Mouse (Mus musculus): ENCODE measurements around the gene Trim23. TPM values are rescaled to one million over a fixed set of nuclear protein-coding genes. Genes with fewer than 3 reads are reported as not detected.

Trim23 gene
- 17.2 and 17.8 TPM in 2 replicates for polyA plus RNA-seq (2015; fragmentation: Nextera tagmentation; extraction: Ambion mirVana)

DNA sequence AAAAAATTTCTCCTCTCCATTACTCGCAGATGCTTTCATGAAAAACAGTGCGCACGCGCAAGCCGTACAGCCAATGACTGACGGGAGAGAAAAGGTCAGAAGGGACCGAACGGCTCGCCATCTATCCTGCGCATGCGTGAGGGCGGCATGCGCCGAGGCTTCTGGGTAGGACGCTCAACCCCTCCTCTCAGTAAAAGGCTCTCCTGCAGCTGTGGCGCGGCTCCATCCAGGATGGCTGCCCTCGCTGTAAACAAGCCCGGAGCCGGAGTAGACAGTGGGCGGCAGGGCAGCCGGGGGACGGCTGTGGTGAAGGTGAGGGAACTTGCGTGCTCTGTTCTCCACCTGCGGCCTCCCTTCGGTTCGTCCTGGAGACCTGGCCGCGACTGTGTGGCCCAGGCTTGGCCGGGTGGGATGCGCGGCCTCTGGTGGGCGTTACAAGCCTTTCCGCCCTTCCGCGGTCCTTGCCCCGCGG is at the start of gene Trim23:
TSS of gene Trim23 (plus strand) at position 148 of the 472 bp plus-strand sequence.
- H3K4me2 ChIP-seq, result peak within 1 kb of the TSS; percentile 57
- WGBS, result under 1% methylated on average over 38 of the region's 38 CpGs
- peak within 1 kb of the TSS; percentile 88 for H3K27ac ChIP-seq
- H3K4me3 ChIP-seq, result peak within 1 kb of the TSS; percentile 95
- H3K27me3 ChIP-seq, result no peaks in the 10 kb centered on the region
- peaks cover 11% of the 10 kb centered on the region; the same call in 1 of the 2 replicates for H3K4me1 ChIP-seq
- H3K36me3 ChIP-seq, result peaks cover 10% of the 10 kb centered on the region
- peak within 1 kb of the TSS; percentile 87 for H3K9ac ChIP-seq
- H3K9me3 ChIP-seq, result no peaks in the 10 kb centered on the region
- ATAC-seq (ENCODE audit: insufficient number of reproducible peaks, low FRiP score, low TSS enrichment, low read depth), result peak; percentile 99

DNA sequence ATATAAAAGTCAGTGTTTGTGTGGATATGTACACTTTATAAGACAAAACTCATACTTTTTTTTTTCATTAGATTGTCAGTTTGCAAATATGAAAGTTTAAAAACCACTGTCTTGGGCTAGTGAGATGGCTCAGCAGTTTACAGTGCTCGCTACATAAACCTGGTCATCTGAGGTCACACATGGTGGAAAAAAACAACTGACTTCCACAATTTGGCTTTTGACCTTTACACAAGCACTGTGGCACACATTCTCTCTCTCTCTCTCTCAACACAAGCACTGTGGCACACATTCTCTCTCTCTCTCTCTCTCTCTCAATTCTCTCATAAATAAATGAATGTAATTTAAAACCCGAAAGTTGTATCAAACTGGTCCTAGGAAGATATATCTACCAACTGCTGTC is 46.0 kb upstream of the Trim23 start:
- no peak for ATAC-seq (ENCODE audit: insufficient number of reproducible peaks, low FRiP score, low TSS enrichment, low read depth)

DNA sequence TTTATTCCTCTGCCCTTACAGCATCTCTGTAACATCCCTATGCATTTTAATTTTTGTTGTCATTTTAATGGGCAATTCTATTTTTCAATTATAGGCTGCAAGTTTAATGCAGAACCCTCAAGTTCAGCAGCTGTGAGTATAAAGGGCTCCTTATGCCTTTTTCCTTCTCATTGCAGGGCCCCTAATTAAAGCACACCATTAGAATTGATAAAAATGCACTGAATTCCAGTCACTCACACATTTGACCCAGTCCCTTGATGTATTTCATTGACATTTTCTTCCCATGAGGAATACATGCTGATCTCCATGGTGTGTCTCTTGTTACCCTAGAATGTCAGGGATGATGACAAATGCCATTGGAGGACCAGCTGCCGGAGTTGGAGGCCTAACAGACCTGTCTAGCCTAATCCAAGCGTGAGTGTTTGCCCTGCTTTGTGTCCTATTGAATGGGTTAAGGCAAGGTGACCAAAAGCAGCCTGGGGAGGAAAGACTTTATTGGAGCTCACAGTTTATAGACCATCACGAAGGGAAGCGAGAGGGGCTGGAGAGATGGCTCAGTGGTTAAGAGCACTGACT is 44.0 kb upstream of the Trim23 start:
- H3K36me3 ChIP-seq, result peaks cover 24% of the 10 kb centered on the region
- H3K4me2 ChIP-seq, result no peak overlapping the region
- no peaks in the 10 kb centered on the region for H3K4me1 ChIP-seq
- ATAC-seq (ENCODE audit: insufficient number of reproducible peaks, low FRiP score, low TSS enrichment, low read depth), result no peak
- 81% methylated on average over 4 of the region's 4 CpGs for WGBS
- H3K27ac ChIP-seq, result no peak overlapping the region
- H3K9me3 ChIP-seq, result no peaks in the 10 kb centered on the region
- H3K4me3 ChIP-seq, result no peak overlapping the region
- H3K9ac ChIP-seq, result no peak overlapping the region
- no peaks in the 10 kb centered on the region for H3K27me3 ChIP-seq

More for the DNA sequence above, 46.0 kb upstream of the Trim23 start:
- no peak overlapping the region for H3K27ac ChIP-seq
- peaks cover 17% of the 10 kb centered on the region for H3K36me3 ChIP-seq
- 93% methylated on average over 2 of the region's 2 CpGs for WGBS
- H3K9ac ChIP-seq, result no peak overlapping the region
- H3K9me3 ChIP-seq, result no peaks in the 10 kb centered on the region
- no peaks in the 10 kb centered on the region for H3K4me1 ChIP-seq
- H3K4me3 ChIP-seq, result no peak overlapping the region
- no peak overlapping the region for H3K4me2 ChIP-seq
- H3K27me3 ChIP-seq, result no peaks in the 10 kb centered on the region

DNA sequence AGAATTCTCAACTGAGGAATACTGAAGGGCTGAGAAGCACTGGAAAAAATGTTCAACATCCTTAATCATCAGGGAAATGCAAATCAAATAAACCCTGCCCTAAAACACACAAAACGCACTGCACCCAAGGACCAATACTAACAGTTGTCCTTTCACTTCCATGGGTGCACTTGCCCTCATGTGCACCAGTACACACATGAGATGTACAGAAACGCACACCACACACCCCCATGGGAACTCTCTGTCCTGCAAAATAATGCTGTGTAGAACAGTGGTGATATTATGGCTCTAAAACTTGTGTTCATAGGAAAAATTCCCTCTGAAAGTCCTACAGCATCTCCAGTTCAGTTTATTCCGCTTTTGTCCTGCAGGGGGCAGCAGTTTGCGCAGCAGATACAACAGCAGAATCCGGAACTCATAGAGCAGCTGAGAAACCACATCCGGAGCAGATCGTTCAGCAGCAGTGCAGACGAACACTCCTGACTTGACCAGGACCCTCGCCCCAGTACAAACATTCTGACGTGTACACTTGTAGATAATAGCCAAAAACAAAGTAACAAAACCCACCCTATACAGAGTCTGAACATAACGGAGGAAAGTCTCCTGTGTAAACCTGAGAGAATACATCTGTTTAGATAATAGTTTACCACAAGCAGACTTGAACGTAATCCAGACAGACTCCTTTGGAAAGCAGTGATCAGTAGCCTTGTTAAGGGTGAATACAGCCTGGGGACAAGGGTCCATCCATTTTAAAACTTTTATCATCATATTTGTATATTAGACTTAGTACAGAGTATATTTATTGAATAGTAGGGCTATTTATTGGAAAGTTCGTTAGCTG is 39.0 kb upstream of the Trim23 start:
- Histone ChIP-seq H3K4me1 (no peaks in the 10 kb centered on the region), H3K27ac (no peak overlapping the region), H3K9me3 (no peaks in the 10 kb centered on the region), H3K4me2 (no peak overlapping the region), H3K4me3 (no peak overlapping the region), H3K36me3 (peaks cover 51% of the 10 kb centered on the region), H3K27me3 (no peaks in the 10 kb centered on the region), H3K9ac (no peak overlapping the region)
- WGBS, result 39% methylated on average over 13 of the region's 13 CpGs
- no peak for ATAC-seq (ENCODE audit: insufficient number of reproducible peaks, low FRiP score, low TSS enrichment, low read depth)

DNA sequence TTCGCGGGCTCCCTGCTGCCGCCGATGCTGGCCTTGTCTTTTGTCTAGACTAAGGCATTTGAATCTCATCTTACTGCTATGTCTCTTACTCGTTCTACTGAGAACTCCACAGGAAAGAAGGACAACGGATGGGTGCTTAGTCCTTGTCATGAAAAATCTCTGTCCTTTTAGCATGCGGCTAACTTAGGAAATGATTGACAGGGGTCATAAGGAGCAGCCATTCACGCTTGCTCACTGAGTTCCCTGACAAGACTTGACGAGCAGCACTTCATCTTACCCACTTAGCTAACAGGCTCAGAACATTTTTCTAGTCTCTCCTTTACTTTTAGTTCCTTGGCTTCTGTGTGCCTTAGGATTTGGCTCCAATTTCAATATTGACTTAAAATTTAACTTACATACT is 33.7 kb upstream of the Trim23 start:
- Histone ChIP-seq H3K9ac (no peak overlapping the region), H3K9me3 (no peaks in the 10 kb centered on the region), H3K4me1 (no peaks in the 10 kb centered on the region), H3K4me2 (no peak overlapping the region), H3K36me3 (peaks cover 82% of the 10 kb centered on the region), H3K27me3 (no peaks in the 10 kb centered on the region), H3K27ac (no peak overlapping the region), H3K4me3 (no peak overlapping the region)
- 90% methylated on average over 9 of the region's 9 CpGs for WGBS
- no peak for ATAC-seq (ENCODE audit: insufficient number of reproducible peaks, low FRiP score, low TSS enrichment, low read depth)

DNA sequence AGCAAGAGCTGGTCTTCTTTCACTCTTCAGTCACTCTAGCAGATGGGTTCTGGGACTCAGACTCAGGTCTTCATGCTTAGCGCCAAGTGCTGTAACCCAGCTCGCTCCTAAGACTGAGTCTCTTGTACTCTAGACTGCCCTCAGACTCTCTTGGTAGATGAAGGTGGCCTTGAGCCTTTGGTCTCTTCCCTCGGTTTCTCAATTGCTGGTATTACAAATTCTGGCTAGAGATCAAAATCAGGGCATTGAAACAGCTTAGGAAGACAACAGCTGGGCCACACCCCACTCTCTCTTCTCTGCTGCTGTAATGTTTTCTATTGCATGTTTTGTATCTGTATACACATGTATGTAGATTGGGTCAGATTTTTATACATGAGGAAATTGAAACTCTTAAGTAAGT is 33.0 kb upstream of the Trim23 start:
- Histone ChIP-seq H3K4me3 (no peak overlapping the region), H3K27me3 (no peaks in the 10 kb centered on the region), H3K27ac (no peak overlapping the region), H3K9ac (no peak overlapping the region), H3K4me1 (no peaks in the 10 kb centered on the region), H3K4me2 (no peak overlapping the region), H3K9me3 (no peaks in the 10 kb centered on the region), H3K36me3 (peaks cover 74% of the 10 kb centered on the region)
- ATAC-seq (ENCODE audit: insufficient number of reproducible peaks, low FRiP score, low TSS enrichment, low read depth), result no peak
- WGBS, result 94% methylated on average over 3 of the region's 3 CpGs

DNA sequence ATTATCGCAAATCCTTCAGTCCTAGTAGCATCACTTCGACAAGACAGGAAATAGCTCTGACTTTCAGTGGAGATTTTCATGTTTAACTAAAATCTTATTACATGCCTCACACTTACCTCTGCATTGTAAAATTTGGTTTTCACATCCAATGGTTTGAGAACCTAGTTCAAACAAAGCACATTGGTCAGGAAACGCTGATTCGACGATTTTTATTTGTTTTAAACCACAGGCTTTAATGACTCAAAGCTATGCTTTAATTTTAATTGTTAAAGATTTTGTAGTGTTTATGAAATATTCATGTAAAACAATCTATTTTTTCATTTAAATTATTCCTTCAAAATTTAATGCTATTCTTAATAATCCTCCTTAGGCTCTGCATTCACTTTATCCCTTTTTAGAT is 24.4 kb upstream of the Trim23 start:
- Histone ChIP-seq H3K4me2 (no peak overlapping the region), H3K4me1 (no peaks in the 10 kb centered on the region), H3K27ac (no peak overlapping the region), H3K9me3 (no peaks in the 10 kb centered on the region), H3K27me3 (no peaks in the 10 kb centered on the region), H3K9ac (no peak overlapping the region), H3K4me3 (no peak overlapping the region), H3K36me3 (peaks cover 38% of the 10 kb centered on the region)
- ATAC-seq (ENCODE audit: insufficient number of reproducible peaks, low FRiP score, low TSS enrichment, low read depth), result no peak
- WGBS, result 88% methylated on average over 5 of the region's 5 CpGs

DNA sequence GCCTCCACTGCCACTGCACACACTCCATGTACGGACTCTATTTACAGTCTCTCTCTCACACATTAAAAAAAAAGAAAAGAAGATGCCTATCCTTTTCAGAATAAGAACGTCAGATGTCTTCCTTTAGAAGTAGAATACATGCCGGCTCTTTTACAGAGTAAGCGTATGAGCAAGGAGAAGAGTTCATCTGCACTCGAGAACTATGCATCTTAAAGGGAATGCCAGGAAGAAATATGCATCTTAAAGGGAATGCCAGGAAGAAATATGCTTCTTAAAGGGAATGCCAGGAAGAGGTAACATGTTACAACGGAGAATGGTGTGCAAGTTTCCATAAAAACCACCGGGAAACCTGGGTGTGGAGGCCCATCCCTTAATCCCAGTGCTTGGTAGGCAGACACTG is 23.5 kb upstream of the Trim23 start:
- no peak overlapping the region for H3K9ac ChIP-seq
- H3K36me3 ChIP-seq, result peaks cover 42% of the 10 kb centered on the region
- H3K4me1 ChIP-seq, result no peaks in the 10 kb centered on the region
- H3K27me3 ChIP-seq, result no peaks in the 10 kb centered on the region
- 78% methylated on average over 7 of the region's 7 CpGs for WGBS
- H3K9me3 ChIP-seq, result no peaks in the 10 kb centered on the region
- no peak overlapping the region for H3K4me2 ChIP-seq
- no peak overlapping the region for H3K27ac ChIP-seq
- H3K4me3 ChIP-seq, result no peak overlapping the region
- no peak for ATAC-seq (ENCODE audit: insufficient number of reproducible peaks, low FRiP score, low TSS enrichment, low read depth)

DNA sequence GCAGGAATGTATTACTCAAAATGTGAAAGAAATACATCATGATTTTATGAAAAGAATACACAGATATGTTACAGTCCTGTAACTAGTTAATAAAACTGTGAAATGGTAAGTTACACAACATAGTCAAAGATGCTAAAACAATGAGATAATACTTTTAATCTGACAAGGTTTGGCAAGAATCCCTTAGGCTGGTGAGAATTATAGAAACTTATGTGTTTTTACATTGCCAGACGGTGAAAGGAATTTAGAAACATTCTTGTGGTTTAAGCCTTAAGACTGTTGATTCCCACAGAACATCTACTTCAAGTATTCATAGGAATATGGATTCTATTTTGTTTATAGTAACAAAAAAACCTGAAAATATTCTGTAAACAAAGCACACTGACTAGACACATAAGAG is 22.9 kb upstream of the Trim23 start:
- no peak overlapping the region for H3K9ac ChIP-seq
- peaks cover 46% of the 10 kb centered on the region for H3K36me3 ChIP-seq
- WGBS, result 51% methylated on average over 1 of the region's 1 CpGs
- no peak for ATAC-seq (ENCODE audit: insufficient number of reproducible peaks, low FRiP score, low TSS enrichment, low read depth)
- no peaks in the 10 kb centered on the region for H3K27me3 ChIP-seq
- H3K4me3 ChIP-seq, result no peak overlapping the region
- no peak overlapping the region for H3K27ac ChIP-seq
- H3K4me1 ChIP-seq, result no peaks in the 10 kb centered on the region
- no peak overlapping the region for H3K4me2 ChIP-seq
- no peaks in the 10 kb centered on the region for H3K9me3 ChIP-seq

DNA sequence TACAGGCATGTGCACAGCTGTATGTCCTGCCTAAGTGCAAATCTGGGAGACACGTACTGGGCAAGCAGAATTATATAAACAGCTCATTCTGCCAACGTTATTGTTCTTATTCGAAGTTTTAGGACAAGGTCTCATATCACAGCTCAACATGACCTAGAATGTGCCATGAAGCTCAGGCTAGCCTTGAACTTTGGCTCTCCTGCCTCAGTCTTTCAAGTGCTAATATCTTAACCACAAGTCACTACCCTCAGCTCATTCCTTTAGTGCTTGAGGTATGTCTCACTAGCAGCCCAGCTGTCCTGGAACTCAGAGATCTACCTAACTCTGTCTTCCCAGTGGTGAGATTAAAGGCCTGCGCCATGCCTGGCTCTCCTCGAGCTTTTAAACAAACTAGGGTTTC is 6.9 kb upstream of the Trim23 start:
- Histone ChIP-seq H3K9ac (no peak overlapping the region), H3K4me2 (no peak overlapping the region), H3K4me1 (peaks cover 2% of the 10 kb centered on the region; the same call in 1 of the 2 replicates), H3K4me3 (no peak overlapping the region), H3K36me3 (peaks cover 23% of the 10 kb centered on the region), H3K27me3 (no peaks in the 10 kb centered on the region), H3K9me3 (no peaks in the 10 kb centered on the region), H3K27ac (no peak overlapping the region)
- no peak for ATAC-seq (ENCODE audit: insufficient number of reproducible peaks, low FRiP score, low TSS enrichment, low read depth)
- 87% methylated on average over 5 of the region's 5 CpGs for WGBS

DNA sequence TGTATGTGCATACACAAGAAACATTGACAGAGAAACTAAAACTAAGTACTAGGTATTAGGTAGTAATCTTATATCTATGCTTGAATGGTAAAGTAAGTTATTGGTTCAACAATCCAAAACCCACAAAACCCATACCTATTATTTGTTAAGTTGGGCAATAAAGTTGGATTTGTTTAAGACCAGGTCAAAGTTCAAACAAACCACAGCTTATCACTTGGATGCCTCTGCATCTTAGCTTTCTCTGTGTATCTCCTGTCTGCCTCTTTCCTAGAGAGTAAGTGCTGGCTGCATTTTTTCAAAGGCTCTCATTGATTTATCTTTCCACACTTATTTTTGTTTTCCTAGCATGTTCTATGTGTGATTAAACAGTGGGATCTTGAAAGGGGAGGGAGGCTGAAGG is 6.1 kb upstream of the Trim23 start:
- no peak overlapping the region for H3K9ac ChIP-seq
- H3K27ac ChIP-seq, result no peak overlapping the region
- no peak for ATAC-seq (ENCODE audit: insufficient number of reproducible peaks, low FRiP score, low TSS enrichment, low read depth)
- no peaks in the 10 kb centered on the region for H3K9me3 ChIP-seq
- H3K4me3 ChIP-seq, result no peak overlapping the region
- H3K36me3 ChIP-seq, result peaks cover 21% of the 10 kb centered on the region
- H3K4me1 ChIP-seq, result peaks cover 6% of the 10 kb centered on the region; the same call in 1 of the 2 replicates
- no peak overlapping the region for H3K4me2 ChIP-seq
- H3K27me3 ChIP-seq, result no peaks in the 10 kb centered on the region

DNA sequence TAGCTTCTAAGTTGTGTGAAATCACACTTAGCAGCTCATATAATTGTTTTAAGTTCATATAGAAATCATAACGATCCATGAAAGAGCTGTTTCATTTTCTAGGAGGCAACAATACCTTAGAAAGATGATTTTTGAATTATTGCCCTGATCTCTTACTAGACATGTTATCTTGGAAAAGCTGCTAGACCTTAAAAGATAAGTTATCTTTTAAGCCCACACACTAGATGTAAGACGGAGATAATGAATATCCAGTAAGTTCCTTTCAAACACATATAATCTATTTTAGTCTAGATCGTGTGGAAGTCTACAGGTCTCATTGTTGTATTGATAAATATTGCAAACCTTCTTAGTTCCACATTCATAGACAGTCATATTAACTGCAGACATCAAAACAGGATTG is 1.7 kb upstream of the Trim23 start:
- H3K4me3 ChIP-seq, result peak overlapping the region; percentile 24; the same call in 1 of the 2 replicates
- peaks cover 11% of the 10 kb centered on the region; the same call in 1 of the 2 replicates for H3K4me1 ChIP-seq
- no peak for ATAC-seq (ENCODE audit: insufficient number of reproducible peaks, low FRiP score, low TSS enrichment, low read depth)
- no peak overlapping the region for H3K9ac ChIP-seq
- H3K36me3 ChIP-seq, result peaks cover 8% of the 10 kb centered on the region
- WGBS, result 76% methylated on average over 3 of the region's 3 CpGs
- no peak overlapping the region for H3K27ac ChIP-seq
- H3K27me3 ChIP-seq, result no peaks in the 10 kb centered on the region
- no peaks in the 10 kb centered on the region for H3K9me3 ChIP-seq
- H3K4me2 ChIP-seq, result peak overlapping the region; percentile 39
